Mouse (Mus musculus) C2C12 (cell line): ENCODE results near the gene Zfp462.

Source experiments
- CEBPB ChIP-seq: IDR thresholded peaks from one replicate; pipeline ENCODE4 v1.6.1; 2011; ENCODE audit warnings: low read depth, mild to moderate bottlenecking, control low read depth, moderate library complexity
- CTCF ChIP-seq: IDR thresholded peaks from one replicate; pipeline ENCODE4 v1.5.1; 2011; ENCODE audit not compliant: control insufficient read depth, insufficient read depth, insufficient read length
- MAX ChIP-seq: IDR thresholded peaks from one replicate; pipeline ENCODE4 v1.6.1; 2011; ENCODE audit warnings: mild to moderate bottlenecking, control low read depth
- MYOD1 ChIP-seq: IDR thresholded peaks from one replicate; pipeline ENCODE4 v1.6.1; 2011; ENCODE audit warnings: low read depth; ENCODE audit not compliant: control insufficient read depth, insufficient read length
- MYOG ChIP-seq: IDR thresholded peaks from one replicate; pipeline ENCODE4 v1.6.1; 2011; ENCODE audit not compliant: control insufficient read depth, insufficient read length; ENCODE audit errors: extremely low read depth
- USF1 ChIP-seq: IDR thresholded peaks from one replicate; pipeline ENCODE4 v1.6.1; 2011; ENCODE audit warnings: low read depth, mild to moderate bottlenecking, control low read depth, moderate library complexity

GRCm38 (mm10) chr4:54918276-54918675, 26.6 kb upstream of the Zfp462 start:
- TF ChIP-seq USF1 (no peak), CTCF (no peak), MAX (no peak), MYOD1 (no peak), MYOG (no peak), CEBPB (no peak)
